Mouse (Mus musculus): ENCODE results near the gene Praf2. TPM values are rescaled to one million over a fixed set of nuclear protein-coding genes. Genes with fewer than 3 reads are reported as not detected.
"Not testable (repeated sequence)": the region's sequence is repeated elsewhere in the genome, so short reads cannot be mapped to it uniquely, and the experiment has no call there.

The Praf2 gene
- 100 to 1,000 TPM in 1 of 2 experiments, 10 to 100 TPM in 1; 91.6 to 102 TPM for total RNA-seq (2021)
- long read RNA-seq, experiment 1, transcript Praf2-201 (3 exons, 1,339 nt) = major isoform, 72 of 74 reads
- long read RNA-seq, experiment 1, partial matches to known transcripts = 2 of 74 reads
- long read RNA-seq, experiment 1, other reads (novel, unspliced or antisense) = 0 of 74 reads
- long read RNA-seq, experiment 2, transcript Praf2-201 (3 exons, 1,339 nt) = major isoform, 110 of 115 reads
- long read RNA-seq, experiment 2, partial matches to known transcripts = 1 of 115 reads
- long read RNA-seq, experiment 2, other reads (novel, unspliced or antisense) = 4 of 115 reads

- TF ChIP-seq CTCF (conservative IDR thresholded peaks at IDR 0.05) = peak; percentile 5; the same call in 1 of the 2 replicates
- H3K27ac ChIP-seq = peak within 1 kb of the TSS; percentile 87
- peak within 1 kb of the TSS; percentile 55 for H3K4me3 ChIP-seq
- DNase-seq (ENCODE audit: low spot score in 2 of 2) = peak; percentile 73 to 88
These were observed at the start of gene Praf2 for GRCm38 (mm10) chrX:7728215-7728921. Gene Praf2 (plus strand): TSS chrX:7728439.

DNA sequence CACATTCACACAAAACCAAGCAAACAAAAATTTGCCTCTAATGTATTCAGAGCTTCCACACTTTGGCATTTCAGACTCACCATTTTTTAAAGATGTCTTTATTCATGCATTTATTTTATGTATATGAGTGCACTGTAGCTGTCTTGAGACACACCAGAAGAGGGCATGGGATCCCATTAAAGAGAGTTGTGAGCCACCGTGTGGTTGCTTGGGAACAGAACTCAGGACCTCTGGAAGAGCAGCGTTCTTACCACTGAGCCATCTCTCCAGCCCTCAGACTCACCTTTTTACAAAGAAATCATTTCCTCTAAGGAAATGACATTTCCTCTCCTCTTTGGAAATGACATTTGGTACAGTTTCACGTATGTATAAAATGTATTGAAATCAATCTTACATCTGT, 49.3 kb upstream of the Praf2 start:
- TF ChIP-seq CTCF (conservative IDR thresholded peaks at IDR 0.05) = peak; percentile 59
- no peak overlapping the region for H3K27ac ChIP-seq
- DNase-seq (ENCODE audit: low spot score in 2 of 2) = no peak
- no peak overlapping the region for H3K4me3 ChIP-seq

- TF ChIP-seq CTCF (conservative IDR thresholded peaks at IDR 0.05) = peak; percentile 94
- peak; percentile 82 to 85 for DNase-seq (ENCODE audit: low spot score in 2 of 2)
- H3K27ac ChIP-seq = no peak overlapping the region
- H3K4me3 ChIP-seq = peak overlapping the region; percentile 44
These were observed 48.7 kb upstream of the Praf2 start for GRCm38 (mm10) chrX:7679405-7680056.

- Histone ChIP-seq H3K27ac (no peak overlapping the region), H3K4me3 (peak overlapping the region; percentile 44)
- TF ChIP-seq CTCF (conservative IDR thresholded peaks at IDR 0.05) = no peak
- DNase-seq (ENCODE audit: low spot score in 2 of 2) = no peak
These were observed 48.2 kb upstream of the Praf2 start for GRCm38 (mm10) chrX:7680057-7680412.

- no peak for TF ChIP-seq CTCF (conservative IDR thresholded peaks at IDR 0.05)
- no peak for DNase-seq (ENCODE audit: low spot score in 2 of 2)
- Histone ChIP-seq H3K4me3 (peak within 1 kb of the TSS; percentile 44), H3K27ac (no peak within 1 kb of the TSS)
These were observed 47.4 kb upstream of the Praf2 start, which contains the start of gene Magix for GRCm38 (mm10) chrX:7680864-7681263. Gene Magix (minus strand): TSS chrX:7681251.

GRCm38 (mm10) chrX:7688321-7688720, 39.9 kb upstream of the Praf2 start:
- Histone ChIP-seq H3K4me3 (no peak overlapping the region), H3K27ac (no peak overlapping the region)
- TF ChIP-seq CTCF (conservative IDR thresholded peaks at IDR 0.05) = no peak
- no peak for DNase-seq (ENCODE audit: low spot score in 2 of 2)

GRCm38 (mm10) chrX:7690486-7690885, 37.8 kb upstream of the Praf2 start:
- Histone ChIP-seq H3K4me3 (no peak overlapping the region), H3K27ac (no peak overlapping the region)
- no peak for TF ChIP-seq CTCF (conservative IDR thresholded peaks at IDR 0.05)
- no peak for DNase-seq (ENCODE audit: low spot score in 2 of 2)

DNA sequence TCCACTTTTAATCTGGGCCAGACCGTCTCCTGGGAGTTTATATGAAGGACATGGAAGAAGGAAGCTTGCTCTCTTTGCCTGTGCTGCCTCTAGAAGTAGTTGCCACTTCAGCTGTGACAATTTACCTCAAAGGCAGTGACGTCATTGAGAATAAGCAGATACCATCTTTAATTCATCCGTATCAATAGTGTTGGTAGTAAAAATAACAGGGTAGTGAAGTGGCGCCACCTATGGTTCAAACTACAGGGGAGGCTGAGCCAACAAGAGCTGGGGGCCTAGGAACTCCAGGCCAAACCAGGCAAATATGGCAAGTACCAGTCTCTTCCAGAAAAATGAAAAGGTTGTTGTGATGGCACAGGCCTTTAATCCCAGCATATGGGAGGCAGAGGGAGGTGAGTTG, 35.4 kb upstream of the Praf2 start:
- Histone ChIP-seq H3K27ac (no peak overlapping the region), H3K4me3 (no peak overlapping the region)
- TF ChIP-seq CTCF (conservative IDR thresholded peaks at IDR 0.05) = peak; percentile 72
- no peak for DNase-seq (ENCODE audit: low spot score in 2 of 2)

DNA sequence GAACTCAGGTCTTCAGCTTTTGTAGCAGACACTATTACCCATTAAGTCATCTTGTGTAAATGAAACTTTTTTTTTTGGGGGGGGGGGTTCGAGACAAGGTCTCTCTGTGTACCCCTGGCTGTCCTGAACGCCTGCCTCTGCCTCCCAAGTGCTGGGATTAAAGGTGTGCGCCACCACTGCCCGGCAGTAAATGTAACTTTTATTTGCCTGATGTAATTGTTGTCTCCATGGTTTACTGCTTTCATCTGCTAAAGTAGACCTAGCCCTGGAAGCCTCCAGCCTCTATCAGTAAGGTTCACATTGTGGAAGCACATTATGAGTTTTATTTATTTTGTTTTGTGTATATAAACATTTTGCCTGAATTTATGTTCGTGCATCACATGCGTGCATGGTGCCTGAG, 31.7 kb upstream of the Praf2 start:
- no peak for TF ChIP-seq CTCF (conservative IDR thresholded peaks at IDR 0.05)
- no peak for DNase-seq (ENCODE audit: low spot score in 2 of 2)
- H3K27ac ChIP-seq = peak overlapping the region; percentile 72
- H3K4me3 ChIP-seq = peak overlapping the region; percentile 69

GRCm38 (mm10) chrX:7696954-7697381, 31.3 kb upstream of the Praf2 start, which contains the start of gene Gpkow:
Gene Gpkow (plus strand): TSS chrX:7697131.
- Histone ChIP-seq H3K27ac (peak within 1 kb of the TSS; percentile 78), H3K4me3 (peak within 1 kb of the TSS; percentile 69)
- DNase-seq (ENCODE audit: low spot score in 2 of 2) = peak; percentile 77 to 90
- TF ChIP-seq CTCF (conservative IDR thresholded peaks at IDR 0.05) = no peak

DNA sequence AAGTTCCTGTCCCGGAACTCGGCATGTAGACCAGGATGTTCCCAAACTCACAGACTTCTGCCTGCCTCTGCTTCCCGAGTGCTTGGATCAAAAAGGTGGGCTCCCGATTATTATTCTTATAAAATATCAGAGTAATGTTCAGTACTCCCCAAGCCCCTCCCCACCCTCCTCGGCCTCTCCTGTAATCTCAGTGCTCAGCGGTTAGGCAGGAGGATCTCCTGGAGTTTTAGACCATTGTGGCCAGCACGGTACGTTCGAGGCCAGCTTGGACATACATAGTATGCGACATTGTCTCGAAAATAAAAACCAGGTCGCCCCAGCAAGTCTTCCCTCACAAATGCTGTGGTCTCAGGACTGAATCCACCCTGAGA, 14.5 kb upstream of the Praf2 start:
- not testable (repeated sequence) for DNase-seq (ENCODE audit: low spot score in 2 of 2)
- H3K4me3 ChIP-seq = peak overlapping the region; percentile 52
- H3K27ac ChIP-seq = peak overlapping the region; percentile 77

GRCm38 (mm10) chrX:7714135-7714899, 13.9 kb upstream of the Praf2 start, which contains the start of gene Wdr45:
Gene Wdr45 (plus strand): TSS chrX:7714333.
- Histone ChIP-seq H3K4me3 (peak within 1 kb of the TSS; percentile 52), H3K27ac (peak within 1 kb of the TSS; percentile 96)
- DNase-seq (ENCODE audit: low spot score in 2 of 2) = peak; percentile 91 to 96

All from layer of hippocampus, adult 2 months (tissue).